Mouse (Mus musculus) MEL (cell line): Measurements from ENCODE around the gene Copz1.

Experiments
- CTCF ChIP-seq, 3 experiments: IDR thresholded peaks in 2 of 3; conservative IDR thresholded peaks in 1 of 3; 2 replicates each; pipeline ENCODE4 v1.5.1; 2011 to 2012; ENCODE audit warnings: low read length in 3 of 3, low read depth in 2 of 3, mild to moderate bottlenecking in 2 of 3, improper control_type of control experiment in 1 of 3, inconsistent platforms in 1 of 3, mixed read lengths in 1 of 3, moderate library complexity in 1 of 3; ENCODE audit not compliant: control insufficient read depth in 1 of 3, insufficient read depth in 1 of 3, poor library complexity in 1 of 3, severe bottlenecking in 1 of 3
- EP300 ChIP-seq, 2 experiments: IDR thresholded peaks; 2 replicates each; pipeline ENCODE4 v1.6.1; 2011; ENCODE audit warnings: improper control_type of control experiment in 2 of 2, low read length in 2 of 2, low read depth in 1 of 2, mild to moderate bottlenecking in 1 of 2
- NRF1 ChIP-seq: IDR thresholded peaks from 2 replicates; pipeline ENCODE4 v1.6.1; 2014; ENCODE audit warnings: low read depth, mild to moderate bottlenecking, inconsistent platforms, low read length, improper control_type of control experiment, moderate library complexity; ENCODE audit not compliant: poor library complexity, insufficient read depth, severe bottlenecking
- POLR2A ChIP-seq, 2 experiments: IDR thresholded peaks; 2 replicates each; pipeline ENCODE4 v1.6.1; 2011 to 2012; ENCODE audit warnings: low read length in 2 of 2, mild to moderate bottlenecking in 2 of 2, control low read depth in 1 of 2, improper control_type of control experiment in 1 of 2, low read depth in 1 of 2, moderate library complexity in 1 of 2; ENCODE audit not compliant: control insufficient read depth in 1 of 2, insufficient read depth in 1 of 2, poor library complexity in 1 of 2
- POLR2AphosphoS5 ChIP-seq: IDR thresholded peaks from 2 replicates; pipeline ENCODE4 v1.6.1; 2012; ENCODE audit warnings: low read depth, borderline replicate concordance, mild to moderate bottlenecking, inconsistent platforms, low read length, moderate library complexity, mixed read lengths
- RAD21 ChIP-seq: IDR thresholded peaks from 2 replicates; pipeline ENCODE4 v1.6.1; 2011; ENCODE audit warnings: mild to moderate bottlenecking, low read depth, low read length, improper control_type of control experiment
- USF1 ChIP-seq: IDR thresholded peaks from 2 replicates; pipeline ENCODE4 v1.6.1; 2014; ENCODE audit warnings: low read depth, mild to moderate bottlenecking, inconsistent platforms, low read length, improper control_type of control experiment, moderate library complexity
- ZC3H11A ChIP-seq: IDR thresholded peaks from 2 replicates; pipeline ENCODE4 v1.6.1; 2012; ENCODE audit warnings: low read depth, mild to moderate bottlenecking, inconsistent platforms, low read length, improper control_type of control experiment

DNA sequence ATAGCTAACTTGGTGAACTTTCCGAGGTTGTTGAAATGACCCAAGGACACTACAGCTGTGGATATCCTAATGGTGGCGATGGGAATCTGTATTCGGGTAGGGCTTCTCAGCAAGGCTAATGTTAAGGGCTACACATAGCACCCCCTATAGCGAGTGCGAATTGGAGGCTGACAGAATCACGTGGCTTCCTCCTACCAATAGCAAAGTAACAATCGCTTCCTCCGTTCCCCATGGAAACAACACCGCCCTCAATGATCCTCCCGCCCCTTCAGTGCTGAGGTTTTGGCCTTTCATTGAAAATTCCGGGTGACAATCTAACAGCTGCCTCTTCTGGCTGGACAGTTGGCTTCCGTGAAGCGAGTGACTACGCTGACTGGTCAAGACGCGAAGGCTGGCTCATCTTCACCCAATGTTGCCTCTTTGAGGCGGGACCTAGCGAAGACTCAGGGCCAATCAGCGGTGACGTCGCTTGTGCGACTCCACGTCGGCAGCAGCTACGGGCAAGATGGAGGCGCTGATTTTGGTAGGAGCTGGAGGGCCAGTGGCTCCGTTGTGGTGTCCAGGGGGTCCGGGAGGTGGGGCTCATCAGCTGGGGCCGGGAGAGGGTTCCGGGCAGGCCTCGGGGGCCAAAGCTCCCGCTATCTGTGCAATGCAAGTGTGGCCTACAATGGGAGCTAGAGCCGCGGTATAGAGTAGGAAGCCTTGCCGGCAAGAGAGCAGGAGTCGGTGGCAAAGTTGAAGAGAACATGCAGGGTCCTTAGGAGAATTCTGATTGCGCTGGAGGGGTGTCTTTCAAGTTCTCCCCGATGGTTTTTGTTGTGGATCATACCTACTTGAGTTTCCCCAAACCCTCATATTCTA, at the start of gene Copz1:
- TF ChIP-seq NRF1 (no peak), POLR2AphosphoS5 (no peak), CTCF (IDR thresholded peaks at IDR 0.05 in 2 of 3, conservative IDR thresholded peaks at IDR 0.05 in 1 of 3; ENCODE audit: control insufficient read depth in 1 of 3, insufficient read depth in 1 of 3, low read depth in 2 of 3, low read length in 3 of 3, poor library complexity in 1 of 3, severe bottlenecking in 1 of 3) (peak in 1 of 3 experiments; percentile 17; a peak in 1 of 6 replicates), ZC3H11A (no peak), RAD21 (no peak), POLR2A (IDR thresholded peaks at IDR 0.05; ENCODE audit: control insufficient read depth in 1 of 2, insufficient read depth in 1 of 2, low read depth in 1 of 2, low read length in 2 of 2, poor library complexity in 1 of 2) (peak in 1 of 2 experiments; percentile 63; a peak in 2 of 4 replicates), USF1 (peak; percentile 97), EP300 (IDR thresholded peaks at IDR 0.05; ENCODE audit: low read depth in 1 of 2, low read length in 2 of 2) (no peak)
